Mouse (Mus musculus) megakaryocyte-erythroid progenitor cell, adult 5-6 weeks (primary cell): ENCODE measurements around the gene Ppp1r3e. TPM values are rescaled to one million over a fixed set of nuclear protein-coding genes. Genes with fewer than 3 reads are reported as not detected.

ENCODE experiments used
- ATAC-seq: replicated peaks from 2 replicates; pipeline ENCODE4 v1.8.0; 2016; ENCODE audit warnings: mild to moderate bottlenecking, inconsistent platforms; ENCODE audit not compliant: severe bottlenecking, poor library complexity, low FRiP score, low TSS enrichment
- total RNA-seq, 2 experiments: library from RNA; stranded (forward) in 1 of 2; stranded (reverse) in 1 of 2; fragments of 200-1000, 215-1000 nt in 1 of 2; fragments of >200 nt in 1 of 2; fragmentation: Nextera tagmentation in 1 of 2; gene quantifications; 2 replicates each; pipeline ENCODE4 v1.2.3; 2014 to 2017

Gene Ppp1r3e
- total RNA-seq, 2 experiments from 2014 or later, result 2.5 to 15.9 TPM

DNA sequence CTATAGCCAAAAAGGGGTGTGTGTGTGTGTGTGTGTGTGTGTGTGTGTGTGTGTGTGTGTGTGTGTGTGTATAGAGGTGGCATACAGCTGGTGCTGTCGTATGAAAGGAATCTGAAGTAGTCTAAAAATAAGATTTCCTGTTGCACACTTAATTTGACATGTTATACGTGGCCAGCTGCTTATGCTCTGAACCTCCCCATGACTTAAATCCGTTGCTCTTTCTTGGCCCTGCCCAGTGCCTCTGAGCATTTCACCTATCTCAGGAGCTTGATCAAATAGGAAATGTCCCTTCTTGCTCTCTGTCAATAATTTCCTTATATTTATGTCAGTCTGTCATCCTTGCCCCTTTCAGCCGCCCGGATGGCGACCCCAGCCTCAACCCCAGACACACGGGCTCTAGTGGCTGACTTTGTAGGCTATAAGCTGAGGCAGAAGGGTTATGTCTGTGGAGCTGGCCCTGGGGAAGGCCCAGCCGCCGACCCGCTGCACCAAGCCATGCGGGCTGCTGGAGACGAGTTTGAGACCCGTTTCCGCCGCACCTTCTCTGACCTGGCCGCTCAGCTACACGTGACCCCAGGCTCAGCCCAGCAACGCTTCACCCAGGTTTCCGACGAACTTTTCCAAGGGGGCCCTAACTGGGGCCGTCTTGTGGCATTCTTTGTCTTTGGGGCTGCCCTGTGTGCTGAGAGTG is 6.8 kb upstream of the Ppp1r3e start:
- ATAC-seq, result no peak

DNA sequence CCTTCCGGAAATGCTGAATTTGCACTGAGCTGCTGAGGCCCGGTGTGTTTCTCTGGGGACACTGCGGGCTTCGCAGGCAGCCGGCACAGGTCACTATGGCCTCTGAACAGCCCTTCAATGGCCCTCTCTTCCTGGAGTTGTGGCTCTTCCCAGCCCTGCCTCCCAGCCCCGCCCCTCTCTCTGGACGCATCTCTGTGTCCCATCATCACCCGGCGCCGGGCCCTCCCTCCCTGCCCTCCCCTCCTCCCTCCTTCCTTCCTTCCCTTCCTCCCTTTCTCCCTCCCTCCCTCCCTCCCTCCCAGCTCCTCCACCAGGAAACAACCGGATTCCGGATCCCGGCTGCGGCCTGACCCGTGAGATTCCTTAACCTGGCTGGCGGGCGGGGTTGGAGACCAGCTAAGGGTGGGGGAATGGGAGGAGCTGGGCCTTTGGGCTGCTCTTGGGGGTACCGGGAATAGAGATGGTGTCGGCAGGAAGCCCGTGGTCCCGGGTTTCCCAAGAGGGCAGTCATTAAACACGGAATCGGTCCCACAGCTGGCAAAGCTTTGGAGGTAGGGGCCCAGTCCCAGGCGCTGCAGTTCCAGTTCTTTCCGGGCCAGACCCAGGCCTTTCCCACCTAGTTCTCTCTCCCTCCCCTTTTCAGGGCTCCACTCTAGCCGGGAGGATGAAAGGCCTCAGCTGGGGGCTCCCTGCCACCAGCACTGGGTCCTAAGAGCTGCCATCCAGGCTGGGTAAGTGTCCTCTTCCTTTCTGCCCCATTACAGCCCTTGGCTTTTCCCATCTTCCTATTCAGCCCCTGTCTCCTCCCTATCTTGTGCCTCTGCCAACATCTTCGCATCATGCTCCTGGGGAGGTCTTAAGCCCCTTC is 6.0 kb upstream of the Ppp1r3e start, which contains the start of the genes Bcl2l2 and Gm20521:
Gene Bcl2l2 (plus strand): TSS at position 224 of the 868 bp plus-strand sequence.
Gene Gm20521 (plus strand): TSS at position 288 of the 868 bp plus-strand sequence.
- peak; percentile 90 for ATAC-seq

DNA sequence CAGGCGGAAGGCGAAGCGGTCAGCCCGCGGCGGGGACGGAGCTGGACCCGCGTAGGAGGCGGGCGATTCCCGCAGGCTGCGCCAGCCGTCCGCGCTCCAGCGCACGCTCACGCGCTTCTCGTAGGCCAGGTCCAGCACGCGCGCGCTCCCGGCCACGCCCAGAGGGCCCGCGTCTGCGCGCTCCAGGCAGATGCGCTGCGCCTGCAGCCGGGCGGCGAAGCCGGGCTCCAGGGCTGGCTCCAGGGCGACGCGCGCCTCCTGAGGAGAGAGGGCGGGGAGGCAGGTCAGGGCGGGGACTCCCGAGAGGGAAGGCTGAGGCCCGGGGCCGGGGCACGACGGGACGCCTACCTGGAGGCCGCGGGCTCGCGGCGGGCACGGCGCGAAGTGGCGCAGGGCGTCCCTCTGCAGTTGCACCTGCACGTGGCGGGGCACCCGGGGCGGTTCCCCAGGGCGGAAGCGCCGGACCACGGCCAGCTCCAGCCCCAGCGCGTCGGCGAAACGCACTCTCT is 757 bp downstream of the Ppp1r3e start:
- ATAC-seq, result peak; percentile 74

DNA sequence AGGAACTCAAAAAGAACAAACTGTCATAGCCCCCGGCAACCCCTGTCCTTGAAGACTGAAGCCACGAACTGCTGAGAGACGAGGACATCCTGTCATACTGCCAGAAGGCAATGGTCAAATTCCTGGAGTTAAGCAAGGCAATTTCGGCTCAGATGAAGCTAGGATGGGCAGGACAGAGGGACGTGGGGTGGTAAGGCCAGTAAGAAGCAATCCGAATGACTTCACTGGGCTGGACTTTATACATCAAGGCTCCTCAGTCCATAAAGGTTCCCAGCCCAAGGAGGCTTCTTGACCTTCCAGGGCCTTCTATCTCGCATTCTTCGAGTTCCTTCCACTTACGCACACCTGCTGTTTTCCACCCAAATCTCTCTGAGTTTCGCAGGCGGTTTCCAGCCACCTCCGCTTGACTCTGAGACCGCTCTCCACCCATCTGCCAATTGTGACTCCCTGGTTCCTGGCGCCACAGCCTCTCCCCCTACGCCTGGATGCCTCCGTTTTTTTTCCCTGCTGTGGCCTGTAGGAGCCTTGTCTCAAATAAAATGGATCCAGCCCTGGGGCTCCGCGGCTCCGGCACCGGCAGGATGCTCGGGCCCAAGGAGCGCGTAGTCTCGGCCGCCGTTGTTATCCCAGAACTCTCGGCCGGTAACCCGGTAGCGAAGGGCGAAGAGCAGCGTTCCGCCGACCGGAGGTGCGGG is 1.4 kb downstream of the Ppp1r3e start:
- peak; percentile 28 for ATAC-seq

GRCm38 (mm10) chr14:54874165-54874564 is 3.2 kb downstream of the Ppp1r3e start:
- no peak for ATAC-seq

GRCm38 (mm10) chr14:54870861-54871260 is 6.5 kb downstream of the Ppp1r3e start, which contains the start of gene Homez:
TSS of gene Homez (minus strand) at chr14:54870961.
- ATAC-seq, result no peak

- no peak for ATAC-seq
Observed at GRCm38 (mm10) chr14:54868026-54868425, 9.3 kb downstream of the Ppp1r3e start.

DNA sequence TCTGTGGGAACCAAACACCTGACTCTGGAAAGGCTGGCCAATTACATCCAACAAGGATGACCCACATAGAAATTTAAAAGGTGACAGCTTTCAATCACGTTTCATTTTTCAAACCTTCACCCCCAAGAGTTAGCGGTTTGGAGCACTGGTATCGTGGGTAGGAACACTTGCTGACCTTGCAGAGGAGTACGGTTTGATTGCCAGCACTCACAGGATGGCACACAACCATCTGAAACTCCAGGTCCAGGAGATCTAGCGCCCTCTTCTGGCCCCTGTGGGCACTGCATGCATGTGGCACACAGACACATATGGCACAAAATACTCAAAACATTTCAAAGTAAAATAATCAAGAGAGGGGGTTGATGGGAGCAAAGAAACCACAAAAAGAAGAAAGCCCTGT is 10.4 kb downstream of the Ppp1r3e start:
- no peak for ATAC-seq

- no peak for ATAC-seq
Observed at GRCm38 (mm10) chr14:54866268-54866667, 11.1 kb downstream of the Ppp1r3e start.

GRCm38 (mm10) chr14:54865626-54866025 is 11.7 kb downstream of the Ppp1r3e start:
- ATAC-seq, result no peak

GRCm38 (mm10) chr14:54864313-54865036 is 12.9 kb downstream of the Ppp1r3e start:
- peak; percentile 57 for ATAC-seq

- peak; percentile 95 for ATAC-seq
Observed at GRCm38 (mm10) chr14:54863501-54864312, 13.6 kb downstream of the Ppp1r3e start.

DNA sequence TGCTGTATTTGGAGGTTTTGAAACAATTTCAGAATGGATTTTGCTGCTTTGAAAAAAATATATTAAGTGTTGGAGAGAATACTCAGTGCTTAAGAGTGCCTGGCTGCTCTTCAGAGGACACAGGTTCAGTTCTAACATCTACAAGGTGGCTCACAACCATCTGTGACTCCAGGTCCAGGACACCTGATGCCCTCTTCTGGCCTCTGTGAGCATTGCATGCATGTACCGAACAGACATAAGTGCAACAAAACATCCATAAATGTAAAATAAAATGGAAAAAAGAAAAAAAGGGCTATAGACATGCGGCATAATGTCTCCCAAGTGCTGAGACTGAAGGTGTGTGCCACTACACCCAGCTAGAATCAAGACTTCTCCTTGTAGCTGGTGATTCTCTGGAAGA is 16.8 kb downstream of the Ppp1r3e start:
- ATAC-seq, result no peak

GRCm38 (mm10) chr14:54857891-54858290 is 19.5 kb downstream of the Ppp1r3e start:
- ATAC-seq, result no peak

- ATAC-seq, result no peak
Observed at GRCm38 (mm10) chr14:54856703-54857102, 20.6 kb downstream of the Ppp1r3e start.

DNA sequence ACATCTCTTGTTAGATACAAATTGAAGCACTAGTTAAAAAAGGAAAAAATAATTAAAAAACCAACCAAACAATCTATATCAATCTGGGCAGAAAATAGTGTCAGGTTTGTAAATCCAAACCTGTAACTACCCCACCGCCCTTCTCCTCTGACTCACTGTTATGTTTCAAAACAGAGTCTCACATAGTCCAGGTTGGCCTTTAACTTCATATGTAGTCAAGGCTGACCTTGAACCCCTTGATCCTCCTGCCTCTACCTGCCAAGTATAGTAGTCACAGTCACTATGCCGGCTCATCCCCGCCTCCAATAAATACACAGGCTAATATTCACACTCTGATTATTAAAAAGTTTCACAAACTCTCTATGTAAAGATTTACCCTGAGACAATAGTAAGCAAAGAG is 21.6 kb downstream of the Ppp1r3e start:
- no peak for ATAC-seq

- no peak for ATAC-seq
Observed at GRCm38 (mm10) chr14:54843461-54843860, 33.9 kb downstream of the Ppp1r3e start.

DNA sequence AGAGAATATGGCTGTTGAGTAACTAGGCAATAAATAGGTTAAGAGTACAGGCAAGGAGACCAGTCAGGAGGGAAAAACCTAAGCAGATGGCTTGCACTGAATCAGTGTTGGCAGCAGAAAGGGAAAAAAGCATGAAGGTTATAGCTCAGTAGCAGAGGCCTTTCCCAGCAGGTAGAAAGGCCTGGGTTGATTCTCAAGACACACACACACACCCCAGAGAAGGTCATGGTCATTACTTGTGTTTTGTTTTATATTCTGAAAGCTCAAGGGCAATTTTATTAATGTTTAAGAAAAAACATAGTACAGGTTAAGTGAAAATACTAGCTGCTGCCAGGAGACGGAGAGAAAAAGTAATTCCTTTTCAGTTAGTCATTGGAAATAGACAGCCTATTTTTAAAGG is 53.6 kb downstream of the Ppp1r3e start:
- no peak for ATAC-seq
